Mouse (Mus musculus): ENCODE data around the gene Pramef8. TPM values are rescaled to one million over a fixed set of nuclear protein-coding genes. Genes with fewer than 3 reads are reported as not detected.

Pramef8 gene
- 17.0 and 19.4 TPM in 2 replicates for polyA plus RNA-seq (2014; fragmentation: Nextera tagmentation; extraction: Ambion mirVana)

DNA sequence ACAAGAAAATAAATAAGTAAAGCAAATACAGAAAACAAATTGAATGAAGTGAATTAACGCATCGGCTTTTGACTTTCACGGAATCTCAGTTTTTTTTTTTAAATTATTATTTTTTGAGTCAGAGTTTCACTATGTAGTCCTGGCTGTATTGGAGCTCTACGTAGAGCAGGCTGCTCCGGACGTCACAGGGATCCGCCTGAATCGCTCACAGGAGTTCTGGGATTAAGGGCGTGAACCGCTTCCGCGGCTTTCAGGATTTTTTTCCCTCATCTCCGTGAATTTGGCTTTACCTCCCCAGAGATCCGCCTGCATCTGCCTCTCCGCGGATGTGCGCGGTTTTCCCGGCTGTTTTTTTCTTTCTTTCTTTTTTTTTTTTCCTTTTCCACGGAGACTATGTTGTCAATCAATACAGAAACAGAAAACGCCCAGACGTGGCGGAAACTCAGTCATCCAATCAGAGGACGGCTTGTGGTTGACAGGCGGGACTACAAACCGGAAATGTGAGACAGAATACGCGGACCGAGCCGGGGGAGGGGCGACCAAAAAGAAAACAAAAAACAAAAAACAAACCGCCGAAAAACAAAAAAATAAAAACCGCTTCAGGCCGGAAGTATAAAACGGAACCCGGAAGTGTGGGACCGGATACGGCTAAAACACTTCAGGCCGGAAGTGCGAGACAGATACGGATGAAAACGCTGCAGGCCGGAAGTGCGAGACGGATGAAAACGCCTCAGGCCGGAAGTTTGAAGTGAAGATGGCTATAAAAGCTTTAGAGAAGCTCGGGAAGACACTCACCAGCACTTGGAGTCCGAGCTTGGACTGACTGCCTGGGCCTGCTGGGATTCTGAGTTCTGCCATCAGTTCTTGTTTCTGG, at the start of gene Pramef8:
TSS of gene Pramef8 (plus strand) at position 208 of the 874 bp plus-strand sequence.
- no peaks in the 10 kb centered on the region for H3K4me1 ChIP-seq (replicated peaks; ENCODE audit: control insufficient read depth, insufficient read depth, low read length)
- ATAC-seq (ENCODE audit: low FRiP score) = peak; percentile 94
- peak within 1 kb of the TSS; percentile 70 for H3K27ac ChIP-seq (ENCODE audit: low read depth, low read length)
- H3K27me3 ChIP-seq (ENCODE audit: control insufficient read depth, insufficient read depth, low read length) = no peaks in the 10 kb centered on the region
- peak; percentile 92 for DNase-seq (ENCODE audit: low spot score)
- peak within 1 kb of the TSS; percentile 49 for H3K4me3 ChIP-seq (ENCODE audit: low read depth, low read length)
- H3K36me3 ChIP-seq (ENCODE audit: control insufficient read depth, insufficient read depth, low read length) = peaks cover 6% of the 10 kb centered on the region; the same call in 1 of the 2 replicates
- peak within 1 kb of the TSS; percentile 68 for H3K9ac ChIP-seq (ENCODE audit: low read depth, low read length)
- H3K4me2 ChIP-seq (replicated peaks; ENCODE audit: low read depth, low read length) = peak within 1 kb of the TSS; percentile 43
- no peaks in the 10 kb centered on the region for H3K9me3 ChIP-seq (ENCODE audit: control insufficient read depth, low read length)
- WGBS = under 1% methylated on average over 50 of the region's 50 CpGs

DNA sequence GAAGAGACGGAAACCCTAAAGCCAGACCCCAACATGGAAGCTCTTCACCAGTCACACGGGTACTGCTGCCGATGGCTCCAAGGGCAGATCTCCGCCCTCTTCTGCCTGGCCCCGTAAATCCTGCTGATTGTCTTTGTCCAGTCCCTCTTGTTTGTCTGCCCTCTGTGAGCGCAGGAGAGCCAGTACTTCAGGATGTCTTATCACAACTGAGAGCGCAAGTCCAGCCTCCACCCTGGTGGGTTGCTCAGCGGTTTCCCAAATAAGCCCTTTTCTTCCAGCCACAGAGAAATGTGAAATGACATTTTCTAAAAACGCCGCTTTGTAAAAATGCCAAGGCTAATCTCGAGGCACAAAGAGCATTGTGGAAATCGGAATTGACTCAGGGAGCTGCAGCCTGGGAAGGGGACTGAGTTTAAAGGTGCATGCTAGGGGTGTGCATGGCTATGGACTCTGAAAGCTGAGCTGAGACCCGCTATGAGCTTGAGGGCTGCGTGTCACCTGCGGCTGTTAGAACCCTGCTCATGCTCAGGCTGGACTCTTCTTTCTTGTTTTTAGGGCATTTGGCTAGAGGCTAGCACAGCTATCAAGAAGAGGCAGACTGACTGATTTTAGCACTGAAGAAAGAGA, 45.7 kb upstream of the Pramef8 start:
- H3K27ac ChIP-seq (ENCODE audit: low read depth, low read length) = no peak overlapping the region
- H3K36me3 ChIP-seq (ENCODE audit: control insufficient read depth, insufficient read depth, low read length) = no peaks in the 10 kb centered on the region
- H3K4me2 ChIP-seq (replicated peaks; ENCODE audit: low read depth, low read length) = no peak overlapping the region
- no peak overlapping the region for H3K9ac ChIP-seq (ENCODE audit: low read depth, low read length)
- ATAC-seq (ENCODE audit: low FRiP score) (no peak), DNase-seq (ENCODE audit: low spot score) (no peak)
- no peaks in the 10 kb centered on the region for H3K9me3 ChIP-seq (ENCODE audit: control insufficient read depth, low read length)
- 53% methylated on average over 15 of the region's 15 CpGs for WGBS
- H3K27me3 ChIP-seq (ENCODE audit: control insufficient read depth, insufficient read depth, low read length) = no peaks in the 10 kb centered on the region
- H3K4me1 ChIP-seq (replicated peaks; ENCODE audit: control insufficient read depth, insufficient read depth, low read length) = no peaks in the 10 kb centered on the region
- no peak overlapping the region for H3K4me3 ChIP-seq (ENCODE audit: low read depth, low read length)

DNA sequence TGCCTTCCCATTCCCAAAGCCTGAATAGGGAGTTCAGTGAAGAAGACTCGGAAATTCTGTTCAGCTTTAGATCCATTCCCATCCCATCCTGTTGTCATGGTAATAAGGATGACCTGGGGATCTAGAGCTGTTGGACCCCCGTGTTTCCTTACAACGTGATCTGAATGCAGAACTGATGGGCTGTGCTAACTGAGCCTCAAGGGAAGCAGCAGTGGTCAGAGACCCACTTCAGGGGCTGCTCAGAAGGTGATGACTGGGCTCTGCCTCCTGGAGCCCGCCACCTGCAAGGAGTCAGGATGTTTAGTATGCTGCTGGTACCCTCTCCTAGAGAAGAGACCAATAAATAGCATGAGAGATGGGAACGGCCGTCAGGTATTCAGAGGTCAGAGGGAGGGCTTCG, 32.7 kb upstream of the Pramef8 start:
- Histone ChIP-seq H3K9ac (ENCODE audit: low read depth, low read length) (peak overlapping the region; percentile 37; the same call in 1 of the 2 replicates), H3K9me3 (ENCODE audit: control insufficient read depth, low read length) (no peaks in the 10 kb centered on the region), H3K36me3 (ENCODE audit: control insufficient read depth, insufficient read depth, low read length) (no peaks in the 10 kb centered on the region), H3K27me3 (ENCODE audit: control insufficient read depth, insufficient read depth, low read length) (no peaks in the 10 kb centered on the region; the same call in 1 of the 2 replicates), H3K4me3 (ENCODE audit: low read depth, low read length) (no peak overlapping the region), H3K4me1 (replicated peaks; ENCODE audit: control insufficient read depth, insufficient read depth, low read length) (0 out of 2 replicates have a peak, but pooled peaks cover 3% of the 10 kb centered on the region), H3K27ac (ENCODE audit: low read depth, low read length) (peak overlapping the region; percentile 75), H3K4me2 (replicated peaks; ENCODE audit: low read depth, low read length) (peak overlapping the region; percentile 30)
- ATAC-seq (ENCODE audit: low FRiP score) (peak; percentile 72), DNase-seq (ENCODE audit: low spot score) (peak; percentile 64)
- WGBS = 27% methylated on average over 7 of the region's 7 CpGs

DNA sequence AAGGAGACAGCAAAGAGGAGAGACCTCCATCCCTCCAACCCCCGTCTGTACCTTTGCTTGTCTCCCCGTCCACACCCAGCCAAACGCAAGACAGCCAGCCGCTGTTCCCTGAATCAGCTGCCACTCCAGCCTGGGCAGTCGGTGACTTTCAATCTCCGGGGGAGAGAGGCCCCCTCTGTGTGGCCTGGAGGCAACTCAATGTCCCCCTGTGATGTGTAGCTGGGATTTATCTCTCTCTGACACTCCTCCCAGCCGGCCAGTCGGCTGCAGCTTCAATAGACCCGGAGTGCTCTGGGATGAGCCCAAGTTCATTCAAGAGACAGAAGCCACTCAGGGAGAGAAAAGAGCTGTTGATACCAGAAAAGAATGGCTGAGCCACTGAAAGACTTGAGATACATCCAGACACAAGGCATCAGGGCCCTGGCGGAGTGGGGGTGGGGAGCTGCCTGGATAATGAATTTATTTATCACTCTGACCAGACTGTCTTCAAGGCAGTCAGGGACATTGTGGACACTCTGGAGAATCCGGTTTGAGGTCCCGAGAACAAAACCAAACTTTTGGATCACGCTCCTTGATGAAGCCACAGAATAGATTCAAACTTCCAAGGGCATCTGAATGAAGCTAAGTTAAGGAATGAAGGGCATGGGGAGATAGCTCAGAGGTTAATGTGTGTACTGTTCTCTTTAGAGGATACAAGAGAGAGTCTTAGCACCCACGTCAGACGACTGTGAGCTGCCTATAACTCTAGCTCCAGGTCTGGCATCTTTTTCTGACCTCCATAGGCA, 32.1 kb upstream of the Pramef8 start:
- DNase-seq (ENCODE audit: low spot score) (peak; percentile 66), ATAC-seq (ENCODE audit: low FRiP score) (peak; percentile 85)
- Histone ChIP-seq H3K4me1 (replicated peaks; ENCODE audit: control insufficient read depth, insufficient read depth, low read length) (0 out of 2 replicates have a peak, but pooled peaks cover 3% of the 10 kb centered on the region), H3K27me3 (ENCODE audit: control insufficient read depth, insufficient read depth, low read length) (no peaks in the 10 kb centered on the region; the same call in 1 of the 2 replicates), H3K36me3 (ENCODE audit: control insufficient read depth, insufficient read depth, low read length) (no peaks in the 10 kb centered on the region), H3K9me3 (ENCODE audit: control insufficient read depth, low read length) (no peaks in the 10 kb centered on the region), H3K4me3 (ENCODE audit: low read depth, low read length) (no peak overlapping the region), H3K4me2 (replicated peaks; ENCODE audit: low read depth, low read length) (peak overlapping the region; percentile 30), H3K9ac (ENCODE audit: low read depth, low read length) (peak overlapping the region; percentile 37), H3K27ac (ENCODE audit: low read depth, low read length) (peak overlapping the region; percentile 75)
- WGBS = 18% methylated on average over 15 of the region's 15 CpGs

DNA sequence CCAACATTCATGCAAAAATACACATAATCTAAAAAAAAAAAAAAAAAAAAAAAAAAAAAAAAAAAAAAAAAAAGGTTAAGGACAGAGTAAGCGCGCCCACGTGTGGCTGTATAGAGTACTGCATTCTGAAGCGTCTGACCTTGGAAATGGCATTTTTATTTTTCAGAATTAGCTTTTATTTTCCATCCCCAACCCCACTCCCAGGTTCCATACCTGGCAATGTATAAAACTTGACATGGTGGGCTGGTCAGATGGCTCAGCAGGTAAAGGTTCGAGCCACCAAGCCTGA, 31.6 kb upstream of the Pramef8 start:
- Histone ChIP-seq H3K27me3 (ENCODE audit: control insufficient read depth, insufficient read depth, low read length) (no peaks in the 10 kb centered on the region; the same call in 1 of the 2 replicates), H3K9ac (ENCODE audit: low read depth, low read length) (no peak overlapping the region), H3K4me1 (replicated peaks; ENCODE audit: control insufficient read depth, insufficient read depth, low read length) (0 out of 2 replicates have a peak, but pooled peaks cover 3% of the 10 kb centered on the region), H3K4me2 (replicated peaks; ENCODE audit: low read depth, low read length) (no peak overlapping the region), H3K4me3 (ENCODE audit: low read depth, low read length) (no peak overlapping the region), H3K36me3 (ENCODE audit: control insufficient read depth, insufficient read depth, low read length) (no peaks in the 10 kb centered on the region), H3K27ac (ENCODE audit: low read depth, low read length) (peak overlapping the region; percentile 75; the same call in 1 of the 2 replicates), H3K9me3 (ENCODE audit: control insufficient read depth, low read length) (no peaks in the 10 kb centered on the region)
- ATAC-seq (ENCODE audit: low FRiP score) (no peak), DNase-seq (ENCODE audit: low spot score) (peak; percentile 75)
- 2% methylated on average over 5 of the region's 5 CpGs for WGBS

DNA sequence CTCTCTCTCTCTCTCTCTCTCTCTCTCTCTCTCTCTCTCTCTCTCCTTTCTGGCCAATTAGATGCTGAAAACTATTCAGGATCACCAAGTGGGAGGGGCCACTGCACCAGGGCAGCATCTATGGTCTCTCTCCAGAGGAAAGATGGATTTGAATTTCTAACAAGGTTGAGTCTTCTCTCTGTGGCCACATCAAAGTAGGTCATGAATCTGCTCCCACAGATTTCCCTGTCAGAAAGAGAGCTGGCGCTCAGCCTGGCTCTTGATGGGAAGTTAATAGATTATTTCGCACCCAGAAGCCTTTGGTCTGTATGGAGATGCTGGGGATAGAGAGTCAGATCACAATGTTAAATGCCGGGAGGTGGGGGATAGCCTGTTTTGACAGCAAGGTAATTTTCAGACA, 30.1 kb upstream of the Pramef8 start:
- no peak for ATAC-seq (ENCODE audit: low FRiP score)
- no peak overlapping the region for H3K9ac ChIP-seq (ENCODE audit: low read depth, low read length)
- H3K36me3 ChIP-seq (ENCODE audit: control insufficient read depth, insufficient read depth, low read length) = no peaks in the 10 kb centered on the region
- 69% methylated on average over 3 of the region's 3 CpGs for WGBS
- no peak overlapping the region for H3K4me3 ChIP-seq (ENCODE audit: low read depth, low read length)
- no peak for DNase-seq (ENCODE audit: low spot score)
- H3K27ac ChIP-seq (ENCODE audit: low read depth, low read length) = no peak overlapping the region
- H3K9me3 ChIP-seq (ENCODE audit: control insufficient read depth, low read length) = no peaks in the 10 kb centered on the region
- no peak overlapping the region for H3K4me2 ChIP-seq (replicated peaks; ENCODE audit: low read depth, low read length)
- 0 out of 2 replicates have a peak, but pooled peaks cover 3% of the 10 kb centered on the region for H3K4me1 ChIP-seq (replicated peaks; ENCODE audit: control insufficient read depth, insufficient read depth, low read length)
- H3K27me3 ChIP-seq (ENCODE audit: control insufficient read depth, insufficient read depth, low read length) = no peaks in the 10 kb centered on the region; the same call in 1 of the 2 replicates

DNA sequence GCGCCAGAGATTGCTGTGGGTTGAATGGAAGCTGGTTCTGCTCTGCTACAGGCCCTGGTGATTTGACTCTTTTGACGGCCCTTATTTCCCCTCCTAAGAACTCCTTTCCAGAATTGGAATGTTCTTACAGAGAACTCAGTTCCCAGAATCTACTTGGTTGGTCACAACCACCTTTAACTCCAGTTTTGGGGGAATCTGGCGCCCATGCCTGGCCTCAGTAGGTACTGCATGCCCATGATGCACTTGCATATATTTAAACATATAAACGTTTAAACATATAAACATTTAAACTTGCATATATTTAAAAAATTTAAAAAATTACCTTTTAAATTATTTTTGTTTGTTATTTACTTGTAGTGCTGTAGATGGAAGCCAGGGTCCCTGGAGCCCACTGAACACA, 28.6 kb upstream of the Pramef8 start:
- 48% methylated on average over 4 of the region's 4 CpGs for WGBS
- Histone ChIP-seq H3K27ac (ENCODE audit: low read depth, low read length) (no peak overlapping the region), H3K4me2 (replicated peaks; ENCODE audit: low read depth, low read length) (no peak overlapping the region), H3K9ac (ENCODE audit: low read depth, low read length) (no peak overlapping the region), H3K4me3 (ENCODE audit: low read depth, low read length) (no peak overlapping the region), H3K4me1 (replicated peaks; ENCODE audit: control insufficient read depth, insufficient read depth, low read length) (0 out of 2 replicates have a peak, but pooled peaks cover 3% of the 10 kb centered on the region), H3K27me3 (ENCODE audit: control insufficient read depth, insufficient read depth, low read length) (no peaks in the 10 kb centered on the region; the same call in 1 of the 2 replicates), H3K9me3 (ENCODE audit: control insufficient read depth, low read length) (no peaks in the 10 kb centered on the region), H3K36me3 (ENCODE audit: control insufficient read depth, insufficient read depth, low read length) (no peaks in the 10 kb centered on the region)
- ATAC-seq (ENCODE audit: low FRiP score) = no peak
- peak; percentile 43 for DNase-seq (ENCODE audit: low spot score)

DNA sequence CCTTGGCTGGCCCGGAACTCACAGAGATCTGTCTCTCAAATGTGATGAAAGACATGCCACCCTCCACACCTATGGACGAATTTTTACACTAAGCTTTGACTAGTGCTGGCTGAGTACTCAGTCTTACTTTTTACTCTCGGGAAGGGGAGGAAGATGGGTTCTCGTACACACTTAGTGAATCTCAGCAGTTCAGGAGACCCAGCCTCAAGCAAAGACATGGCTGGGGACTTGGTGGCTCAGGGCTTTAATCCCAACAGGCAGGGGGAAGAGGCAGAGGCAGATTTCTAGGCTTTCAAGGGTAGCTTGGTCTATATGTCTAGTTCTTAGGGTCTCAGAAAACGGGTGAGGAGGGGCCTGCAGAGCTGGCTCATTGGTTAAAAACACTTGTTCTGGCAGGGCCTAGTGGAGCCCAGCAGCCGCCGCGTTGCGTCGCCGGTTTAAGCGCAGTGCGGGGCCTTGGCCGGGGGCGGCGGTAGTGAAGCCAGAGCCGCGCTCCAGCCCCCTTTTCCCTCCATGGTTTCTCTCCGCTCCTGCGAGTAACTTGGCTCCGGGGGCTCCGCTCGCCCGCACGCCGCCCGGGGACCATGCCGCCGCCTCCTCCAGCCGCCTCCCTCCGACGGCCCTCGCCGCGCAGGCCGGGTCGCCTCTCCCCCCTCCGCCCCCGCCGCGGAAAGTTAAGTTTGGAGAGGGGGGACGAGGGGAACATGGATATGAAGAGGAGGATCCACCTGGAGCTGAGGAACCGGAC, 23.1 kb upstream of the Pramef8 start:
- Histone ChIP-seq H3K4me1 (replicated peaks; ENCODE audit: control insufficient read depth, insufficient read depth, low read length) (no peaks in the 10 kb centered on the region), H3K4me3 (ENCODE audit: low read depth, low read length) (peak overlapping the region; percentile 22; the same call in 1 of the 2 replicates)

More for the DNA sequence above, 23.1 kb upstream of the Pramef8 start:
- WGBS = 12% methylated on average over 30 of the region's 43 CpGs
- ATAC-seq (ENCODE audit: low FRiP score) (peak; percentile 79), DNase-seq (ENCODE audit: low spot score) (peak; percentile 79)
- Histone ChIP-seq H3K27ac (ENCODE audit: low read depth, low read length) (no peak overlapping the region), H3K4me2 (replicated peaks; ENCODE audit: low read depth, low read length) (peak overlapping the region; percentile 38), H3K9ac (ENCODE audit: low read depth, low read length) (0 out of 2 replicates have a peak overlapping the region, but pooled peaks have one; percentile 23), H3K36me3 (ENCODE audit: control insufficient read depth, insufficient read depth, low read length) (no peaks in the 10 kb centered on the region), H3K9me3 (ENCODE audit: control insufficient read depth, low read length) (no peaks in the 10 kb centered on the region), H3K27me3 (ENCODE audit: control insufficient read depth, insufficient read depth, low read length) (no peaks in the 10 kb centered on the region; the same call in 1 of the 2 replicates)

Measured in hindbrain, embryonic 11.5 days (tissue).